Mouse (Mus musculus) mouse trophoblast stem cell (cell line): ENCODE data around the gene Prkar1b.

Source experiments
- in situ Hi-C, 2 experiments: fragments of 300-500 bp; cut with MseI, MboI; formaldehyde crosslinking; loops; 2 replicates in 1 of 2; 3 replicates in 1 of 2; pipeline ENCODE4 v1.15.1; 2025

The Prkar1b gene

GRCm38 (mm10) chr5:139146476-139147075, 3.2 kb downstream of the Prkar1b start:
- in situ Hi-C loops: no loop called here

DNA sequence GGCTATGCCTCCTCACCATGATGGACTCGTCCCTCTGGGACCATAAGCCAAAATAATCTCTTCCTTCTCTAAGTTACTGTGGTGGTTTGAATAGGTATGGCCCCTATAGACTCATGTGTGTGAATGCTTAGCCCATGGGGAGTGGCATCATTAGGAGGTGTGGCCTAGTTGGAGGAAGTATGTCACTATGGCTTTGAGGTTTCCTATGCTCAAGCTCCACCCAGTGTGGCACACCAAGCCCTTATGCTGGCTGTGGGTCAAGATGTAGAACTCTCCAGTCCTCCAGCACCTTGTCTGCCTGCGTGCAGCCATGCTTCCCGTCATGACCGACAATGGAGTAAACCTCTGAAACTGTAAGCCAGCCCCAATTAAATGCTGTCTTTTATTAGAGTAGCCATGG, 4.1 kb downstream of the Prkar1b start:
- in situ Hi-C loops: no loop called here

- in situ Hi-C loops: no loop called here
Observed at GRCm38 (mm10) chr5:139143890-139144289, 5.9 kb downstream of the Prkar1b start.

GRCm38 (mm10) chr5:139141326-139141725, 8.5 kb downstream of the Prkar1b start:
- in situ Hi-C loops: no loop called here

DNA sequence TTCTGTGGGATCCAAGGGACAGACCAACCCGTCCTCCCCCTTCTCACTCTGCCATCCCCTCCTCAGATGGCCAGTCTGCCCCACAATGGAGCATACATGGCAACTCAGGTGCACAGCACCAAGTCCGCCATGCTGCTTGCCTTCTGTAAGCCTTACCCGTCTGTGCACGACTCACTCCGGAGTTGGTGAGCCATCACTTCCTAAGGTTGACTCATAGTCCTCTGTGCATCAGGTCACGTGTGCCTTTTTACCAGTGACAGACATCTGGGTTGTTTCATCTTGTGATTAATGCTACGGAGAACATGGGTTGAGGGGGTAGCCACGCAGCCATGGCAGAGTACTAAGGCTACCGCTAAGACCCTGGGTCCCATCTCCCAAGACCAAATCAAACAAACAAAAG, 9.2 kb downstream of the Prkar1b start:
- in situ Hi-C loops: no loop called here

GRCm38 (mm10) chr5:139138926-139139472, 10.8 kb downstream of the Prkar1b start:
- in situ Hi-C loops: no loop called here

- in situ Hi-C loops: no loop called here
Observed at GRCm38 (mm10) chr5:139138261-139138925, 11.4 kb downstream of the Prkar1b start.

GRCm38 (mm10) chr5:139137176-139137575, 12.6 kb downstream of the Prkar1b start:
- in situ Hi-C loops: no loop called here

DNA sequence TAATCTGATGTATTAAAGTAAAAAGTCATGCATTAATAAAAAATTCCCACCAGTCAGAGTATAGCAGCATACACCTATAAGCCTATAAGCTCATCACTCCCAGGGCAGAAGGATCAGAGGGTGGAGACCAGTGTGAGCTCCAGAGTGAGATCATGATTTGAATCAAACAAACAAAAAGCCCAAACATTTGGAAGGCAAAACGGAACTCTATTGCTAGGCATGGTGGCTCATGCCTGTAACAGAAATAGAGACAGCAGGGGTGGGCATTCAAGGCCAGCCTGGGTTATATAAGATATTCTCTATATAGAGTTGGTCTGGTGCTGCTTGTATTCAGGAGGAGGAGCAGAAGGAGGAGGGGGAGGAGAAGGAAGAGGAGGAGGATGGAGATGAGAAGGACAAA, 13.5 kb downstream of the Prkar1b start:
- in situ Hi-C loops: no loop called here

- in situ Hi-C loops: no loop called here
Observed at GRCm38 (mm10) chr5:139134501-139134900, 15.3 kb downstream of the Prkar1b start.

- in situ Hi-C loops: no loop called here
Observed at GRCm38 (mm10) chr5:139130351-139130750, 19.4 kb downstream of the Prkar1b start.

DNA sequence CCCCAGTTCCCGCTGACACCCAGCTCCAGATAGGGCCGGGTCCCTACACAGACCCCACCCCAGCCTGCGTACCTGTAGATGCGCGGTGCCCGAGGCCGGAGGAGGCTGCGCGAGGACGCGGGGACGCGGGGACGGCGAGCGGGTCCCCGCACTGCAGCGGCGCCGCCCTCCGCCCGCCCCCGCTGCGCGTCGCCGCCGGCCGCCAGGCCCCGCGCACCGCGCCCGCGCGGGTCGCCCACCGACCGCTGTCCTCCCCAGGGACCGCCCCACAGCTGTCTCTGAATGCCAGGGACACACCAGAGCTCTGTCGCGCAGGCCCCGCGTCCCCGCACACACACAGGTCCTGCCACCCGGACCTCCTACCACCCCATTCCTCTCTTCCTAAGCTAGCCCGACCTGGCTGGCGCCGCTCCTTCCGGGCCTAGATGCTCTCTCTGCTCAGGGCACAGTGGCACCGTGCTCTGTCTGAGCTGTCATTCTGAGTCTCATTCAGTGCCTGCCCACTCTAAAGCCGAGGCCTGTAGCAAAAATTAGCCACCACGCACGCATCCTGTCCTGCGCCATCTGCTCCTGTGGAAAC, 20.1 kb downstream of the Prkar1b start:
- in situ Hi-C loops: no loop called here

DNA sequence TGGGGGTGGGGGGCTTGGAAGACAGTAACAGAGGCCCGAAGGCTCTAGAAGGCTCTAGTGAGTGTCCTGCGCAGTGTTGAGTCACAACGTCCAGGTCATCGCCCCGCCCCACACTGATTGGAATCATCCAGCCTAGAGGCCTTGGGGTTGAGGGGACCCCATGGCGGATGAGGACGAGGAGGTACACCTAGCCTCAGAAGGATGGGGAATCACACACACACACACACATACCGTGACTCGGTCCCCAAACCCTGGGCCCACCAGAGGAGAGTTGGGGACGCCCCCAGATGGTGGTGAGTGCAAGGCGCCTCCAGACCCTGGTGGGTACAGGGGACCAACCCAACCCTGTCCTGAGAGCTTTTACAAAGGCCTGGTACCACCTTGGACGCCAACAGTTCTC, 20.7 kb downstream of the Prkar1b start:
- in situ Hi-C loops: no loop called here

DNA sequence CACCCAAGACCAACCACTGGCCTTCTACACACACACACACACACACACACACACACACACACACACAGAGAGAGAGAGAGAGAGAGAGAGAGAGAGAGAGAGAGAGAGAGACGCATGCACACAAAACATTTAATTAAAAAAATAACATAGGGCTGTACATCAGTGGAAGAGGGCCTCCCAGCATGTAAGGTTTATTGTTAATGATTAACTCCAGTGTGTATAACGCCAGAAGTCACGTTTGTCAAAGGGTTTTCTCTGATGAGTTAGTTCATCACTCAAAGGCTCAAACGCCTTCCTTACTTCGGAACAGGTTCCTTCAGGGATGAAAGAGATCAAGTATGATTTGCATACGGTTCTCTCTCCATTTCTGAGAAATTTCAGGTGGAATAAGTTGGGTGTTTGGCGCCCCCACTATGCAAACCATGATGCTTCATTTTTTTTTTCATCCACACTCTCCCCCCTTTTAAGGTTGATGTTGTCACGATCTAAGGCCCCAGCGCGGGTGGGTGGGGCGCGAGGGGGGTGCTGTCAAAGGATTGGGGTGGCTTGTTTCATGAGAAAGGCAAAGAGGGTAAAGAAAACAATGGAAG, 21.2 kb downstream of the Prkar1b start:
- in situ Hi-C loops: no loop called here

- in situ Hi-C loops: no loop called here
Observed at GRCm38 (mm10) chr5:139125717-139126116, 24.1 kb downstream of the Prkar1b start.

DNA sequence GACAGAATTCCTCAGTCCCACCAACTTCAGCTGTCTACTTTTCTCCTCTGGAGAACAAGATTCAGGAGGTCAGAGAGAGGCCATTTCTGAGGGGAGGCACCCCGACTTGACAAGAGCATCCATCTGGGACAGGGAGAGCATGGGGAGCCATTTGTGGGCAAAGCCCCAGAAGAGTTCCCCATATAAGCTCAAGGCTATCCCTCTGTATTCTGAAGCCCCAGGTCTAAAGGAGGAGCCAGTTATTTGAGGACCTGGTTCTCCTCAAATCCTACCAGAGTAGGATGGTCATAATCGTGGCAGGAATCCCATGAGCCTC, 30.9 kb downstream of the Prkar1b start:
- in situ Hi-C loops: no loop called here

DNA sequence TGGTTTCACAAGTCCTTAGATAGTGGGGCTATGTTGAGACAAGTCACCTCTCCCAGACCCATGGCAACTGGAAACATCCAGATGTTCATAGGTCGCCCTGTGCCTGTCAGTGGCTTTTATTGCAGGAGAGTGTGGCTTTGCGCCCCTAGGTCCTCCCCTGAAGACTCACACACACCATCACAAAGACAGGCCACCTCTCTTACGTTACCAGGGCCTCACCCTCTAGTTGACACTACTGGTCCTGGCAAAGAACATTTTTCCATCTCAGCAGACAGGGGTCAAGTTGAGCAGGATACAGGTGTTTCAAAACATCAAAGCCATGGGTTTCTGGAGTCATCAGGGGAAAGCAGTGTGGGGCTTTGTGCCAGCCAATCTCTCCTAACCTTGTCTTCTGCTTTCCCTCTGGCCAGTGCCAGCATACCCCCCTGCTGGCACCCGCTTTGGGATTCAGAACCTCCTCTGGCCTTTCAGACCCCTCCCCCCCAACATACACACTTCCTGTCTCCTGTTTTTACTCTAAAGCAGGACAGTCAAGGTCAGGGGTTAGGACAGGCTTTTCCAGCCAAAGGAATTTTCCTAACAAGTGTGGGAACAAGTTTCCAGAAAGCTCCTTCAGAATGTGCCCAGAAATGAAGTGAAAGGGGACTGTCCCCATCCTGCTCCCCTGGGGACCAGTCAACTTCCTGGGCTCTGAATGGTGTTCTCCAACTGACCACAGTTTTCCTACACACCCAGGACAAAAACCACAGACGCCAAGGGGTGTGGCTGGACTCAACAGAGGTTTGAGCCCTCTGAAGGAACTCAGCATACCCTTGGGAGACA, 31.5 kb downstream of the Prkar1b start:
- in situ Hi-C loops: no loop called here

- in situ Hi-C loops: no loop called here
Observed at GRCm38 (mm10) chr5:139115507-139115906, 34.3 kb downstream of the Prkar1b start.

DNA sequence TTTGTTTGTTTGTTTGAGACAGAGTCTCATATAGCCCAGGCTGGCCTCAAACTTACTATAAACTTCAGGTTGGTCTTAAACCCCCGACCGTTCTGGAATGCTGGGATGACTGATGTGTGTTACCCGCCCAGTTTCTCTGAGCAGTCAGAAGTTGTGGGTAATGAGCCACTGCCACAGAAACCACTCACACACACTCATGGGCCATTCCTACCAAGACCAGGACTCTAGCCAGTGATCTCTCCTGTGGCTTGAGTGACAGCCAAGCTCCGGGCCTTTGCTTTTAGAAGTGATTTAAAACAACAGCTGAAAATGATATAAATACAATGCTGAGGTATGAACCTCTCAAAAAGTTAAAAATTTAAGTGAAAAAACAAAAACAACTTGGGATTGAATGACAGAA, 34.9 kb downstream of the Prkar1b start:
- in situ Hi-C loops: no loop called here

DNA sequence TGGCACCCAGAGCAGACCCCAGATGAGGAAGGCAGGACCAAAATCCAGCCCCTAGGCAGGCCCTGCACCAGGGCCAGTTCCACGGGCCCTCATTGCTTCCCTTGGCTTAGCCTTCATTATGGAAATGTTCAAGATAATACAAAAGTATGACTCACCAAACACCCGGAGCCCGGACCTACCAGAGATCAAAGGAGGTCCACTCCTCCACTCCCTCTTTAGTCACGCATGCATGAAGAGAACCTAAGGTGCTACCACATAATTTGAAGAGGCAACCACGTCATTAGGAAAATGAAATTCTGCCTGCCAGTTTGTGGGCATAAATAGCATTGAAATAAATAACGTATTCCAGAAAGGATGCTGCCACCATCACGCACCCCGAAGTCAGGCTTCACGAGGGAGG, 37.4 kb downstream of the Prkar1b start:
- in situ Hi-C loops: no loop called here

DNA sequence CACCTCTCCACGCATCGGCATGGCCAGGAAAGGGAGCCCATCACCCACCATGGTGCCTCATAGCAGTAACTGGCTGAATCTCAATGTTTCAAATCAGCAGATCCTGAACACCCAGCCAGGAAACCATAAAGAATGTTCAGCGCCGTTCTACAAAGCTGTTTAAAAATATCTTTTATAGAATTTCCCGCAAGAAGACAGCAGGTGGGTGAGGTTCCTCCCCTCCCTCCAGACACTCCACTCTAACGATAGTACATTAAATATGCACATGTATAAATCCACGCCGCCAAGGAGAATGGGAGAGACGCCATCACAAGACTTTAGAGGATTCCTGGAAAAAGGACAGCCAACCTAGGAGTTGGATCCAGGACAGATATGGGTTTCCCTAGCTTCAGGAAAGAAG, 37.8 kb downstream of the Prkar1b start:
- in situ Hi-C loops: no loop called here
